Comparison of ENCODE assay signal across 13 mouse cellular contexts in genomic region chr7:112155194-112155593, GRCm38 (mm10). TPM values are rescaled to one million over a fixed set of nuclear protein-coding genes. Genes with fewer than 3 reads are reported as not detected.
DNase-seq lines count a peak whose midpoint lies in the region; ATAC-seq lines count a peak whose summit lies in the region.
"Had no signal": no experiment of that assay in that cellular context is flagged by ENCODE, and none has a peak within 500 bp of the region (broad histone marks: within the 10 kb centered on the region; RNA-seq: fewer than 3 reads in every experiment).

No protein-coding gene starts in this region.

- ATAC-seq in heart, embryonic 11.5 days (replicated peaks; ENCODE audit: insufficient number of reproducible peaks, low FRiP score, low TSS enrichment) = no peak
- ATAC-seq in kidney, embryonic 16.5 days (ENCODE audit: low FRiP score, low TSS enrichment) = no peak
- no peak for ATAC-seq in embryonic facial prominence, embryonic 15.5 days (ENCODE audit: insufficient number of reproducible peaks, low FRiP score, low TSS enrichment, low read depth)
- no peak for ATAC-seq in forebrain, embryonic 13.5 days
- ATAC-seq in midbrain, embryonic 13.5 days = no peak
- ATAC-seq: hindbrain, embryonic 16.5 days had no signal

- no peaks in the 10 kb centered on the region for H3K9me3 ChIP-seq in heart, embryonic 11.5 days (replicated peaks; ENCODE audit: control insufficient read depth, low read length)
- no peaks in the 10 kb centered on the region for H3K9me3 ChIP-seq in kidney, embryonic 16.5 days (ENCODE audit: low read length)
- no peaks in the 10 kb centered on the region for H3K9me3 ChIP-seq in embryonic facial prominence, embryonic 15.5 days (replicated peaks)
- no peaks in the 10 kb centered on the region for H3K9me3 ChIP-seq in forebrain, embryonic 13.5 days (replicated peaks)
- H3K9me3 ChIP-seq in midbrain, embryonic 13.5 days = no peaks in the 10 kb centered on the region
- H3K9me3 ChIP-seq: limb, embryonic 12.5 days had no signal

- 19% methylated on average over 1 of the region's 1 CpGs for WGBS in heart, embryonic 11.5 days (ENCODE audit: insufficient replicate concordance)
- 26% methylated on average over 1 of the region's 1 CpGs for WGBS in kidney, embryonic 16.5 days
- 6% methylated on average over 1 of the region's 1 CpGs for WGBS in embryonic facial prominence, embryonic 15.5 days
- 33% methylated on average over 1 of the region's 1 CpGs for WGBS in forebrain, embryonic 13.5 days
- WGBS in midbrain, embryonic 13.5 days = 28% methylated on average over 1 of the region's 1 CpGs

- no peak overlapping the region for H3K4me3 ChIP-seq in heart, embryonic 11.5 days (ENCODE audit: low read depth, low read length)
- no peak overlapping the region for H3K4me3 ChIP-seq in kidney, embryonic 16.5 days (ENCODE audit: low read length)
- H3K4me3 ChIP-seq in embryonic facial prominence, embryonic 15.5 days (replicated peaks) = no peak overlapping the region
- no peak overlapping the region for H3K4me3 ChIP-seq in forebrain, embryonic 13.5 days
- H3K4me3 ChIP-seq in midbrain, embryonic 13.5 days (replicated peaks) = no peak overlapping the region
- H3K4me3 ChIP-seq: limb, embryonic 12.5 days had no signal

- no peak for DNase-seq in heart, postnatal 36 days
- peak; percentile 34 for DNase-seq in kidney, postnatal 14 days
- DNase-seq in lung, postnatal 25 days (ENCODE audit: low spot score) = peak; percentile 28
- DNase-seq: cerebellum, adult 9-11 months; spleen, adult 18-20 months; thymus, postnatal 36 days had no signal

- intact Hi-C loops in heart, postnatal 36 days (cut with DNase I) = no loop called here

- peaks cover 36% of the 10 kb centered on the region for H3K4me1 ChIP-seq in heart, embryonic 11.5 days (ENCODE audit: control insufficient read depth, insufficient read depth, low read length)
- H3K4me1 ChIP-seq in kidney, embryonic 16.5 days (ENCODE audit: insufficient read depth, low read length) = peaks cover 14% of the 10 kb centered on the region
- peaks cover 52% of the 10 kb centered on the region for H3K4me1 ChIP-seq in embryonic facial prominence, embryonic 15.5 days
- H3K4me1 ChIP-seq in forebrain, embryonic 13.5 days = peaks cover 31% of the 10 kb centered on the region
- peaks cover 18% of the 10 kb centered on the region for H3K4me1 ChIP-seq in midbrain, embryonic 13.5 days (replicated peaks)

- H3K36me3 ChIP-seq in heart, embryonic 11.5 days (ENCODE audit: control insufficient read depth, insufficient read depth, low read length) = no peaks in the 10 kb centered on the region
- H3K36me3 ChIP-seq in kidney, embryonic 16.5 days (ENCODE audit: insufficient read depth, low read length) = no peaks in the 10 kb centered on the region
- H3K36me3 ChIP-seq in embryonic facial prominence, embryonic 15.5 days = peaks cover 6% of the 10 kb centered on the region; the same call in 1 of the 2 replicates
- H3K36me3 ChIP-seq in forebrain, embryonic 13.5 days (ENCODE audit: poor library complexity, severe bottlenecking) = no peaks in the 10 kb centered on the region
- H3K36me3 ChIP-seq in midbrain, embryonic 13.5 days = no peaks in the 10 kb centered on the region

- H3K9ac ChIP-seq in heart, embryonic 11.5 days (ENCODE audit: low read depth, low read length) = no peak overlapping the region
- H3K9ac ChIP-seq in kidney, embryonic 16.5 days (replicated peaks; ENCODE audit: low read length) = no peak overlapping the region
- no peak overlapping the region for H3K9ac ChIP-seq in embryonic facial prominence, embryonic 15.5 days
- no peak overlapping the region for H3K9ac ChIP-seq in forebrain, embryonic 13.5 days
- H3K9ac ChIP-seq in midbrain, embryonic 13.5 days (replicated peaks) = no peak overlapping the region
- H3K9ac ChIP-seq: limb, embryonic 12.5 days had no signal

- no peaks in the 10 kb centered on the region for H3K27me3 ChIP-seq in heart, embryonic 11.5 days (ENCODE audit: control insufficient read depth, insufficient read depth, low read length)
- H3K27me3 ChIP-seq in kidney, embryonic 16.5 days (ENCODE audit: insufficient read depth, low read length) = no peaks in the 10 kb centered on the region
- no peaks in the 10 kb centered on the region; the same call in 1 of the 2 replicates for H3K27me3 ChIP-seq in embryonic facial prominence, embryonic 15.5 days
- peaks cover 24% of the 10 kb centered on the region for H3K27me3 ChIP-seq in forebrain, embryonic 13.5 days
- peaks cover 22% of the 10 kb centered on the region for H3K27me3 ChIP-seq in midbrain, embryonic 13.5 days

- H3K4me2 ChIP-seq in heart, embryonic 11.5 days = peak overlapping the region; percentile 31; the same call in 1 of the 2 replicates
- H3K4me2 ChIP-seq in kidney, embryonic 16.5 days (replicated peaks; ENCODE audit: low read depth, low read length) = no peak overlapping the region
- 0 out of 2 replicates have a peak overlapping the region, but pooled peaks have one; percentile 12 for H3K4me2 ChIP-seq in embryonic facial prominence, embryonic 15.5 days (replicated peaks)
- no peak overlapping the region for H3K4me2 ChIP-seq in forebrain, embryonic 13.5 days
- H3K4me2 ChIP-seq in midbrain, embryonic 13.5 days (replicated peaks) = no peak overlapping the region
- H3K4me2 ChIP-seq: limb, embryonic 12.5 days had no signal

- no peak overlapping the region for H3K27ac ChIP-seq in heart, embryonic 11.5 days (ENCODE audit: low read depth, low read length)
- H3K27ac ChIP-seq in kidney, embryonic 16.5 days (ENCODE audit: low read length) = no peak overlapping the region
- H3K27ac ChIP-seq in embryonic facial prominence, embryonic 15.5 days (replicated peaks) = peak overlapping the region; percentile 52
- no peak overlapping the region for H3K27ac ChIP-seq in forebrain, embryonic 13.5 days
- no peak overlapping the region for H3K27ac ChIP-seq in midbrain, embryonic 13.5 days
- H3K27ac ChIP-seq: limb, embryonic 12.5 days had no signal

RNA-seq across cellular contexts. Expression of gene Dkk3, which starts 3.7 kb away (rescaled TPM):
- 72.4 and 97.5 TPM in 2 replicates for polyA plus RNA-seq in heart, embryonic 11.5 days (2014; fragmentation: Nextera tagmentation; extraction: Ambion mirVana)
- 10 to 100 TPM; 35.5 to 43.5 TPM for total RNA-seq in heart, postnatal 36 days (2021)
- polyA plus RNA-seq in kidney, embryonic 16.5 days (2015; fragmentation: Nextera tagmentation; extraction: Ambion mirVana) = 26.4 and 27.5 TPM in 2 replicates
- 68.4 and 74.6 TPM in 2 replicates for polyA plus RNA-seq in embryonic facial prominence, embryonic 15.5 days (2015; fragmentation: Nextera tagmentation; extraction: Ambion mirVana)
- polyA plus RNA-seq in forebrain, embryonic 13.5 days (2015; fragmentation: Nextera tagmentation; extraction: Ambion mirVana) = 16.0 and 27.5 TPM in 2 replicates
- polyA plus RNA-seq in midbrain, embryonic 13.5 days (2015; fragmentation: Nextera tagmentation; extraction: Ambion mirVana) = 18.9 and 19.8 TPM in 2 replicates

Comparison
In these comparisons a context has a peak if more than half of its experiments do, and no peak if none do; other contexts are left out.
1. H3K4me2 ChIP-seq: peak in heart, embryonic 11.5 days (single experiment) and embryonic facial prominence, embryonic 15.5 days (single experiment); none in kidney, embryonic 16.5 days (single experiment), forebrain, embryonic 13.5 days (single experiment) and midbrain, embryonic 13.5 days (single experiment).
2. DNase-seq: peak in kidney, postnatal 14 days (single experiment) and lung, postnatal 25 days (single experiment); none in heart, postnatal 36 days (0 of 2).